Mouse (Mus musculus) liver, embryonic 16.5 days (tissue): ENCODE results near the gene Tarbp2. TPM values are rescaled to one million over a fixed set of nuclear protein-coding genes. Genes with fewer than 3 reads are reported as not detected.

Experiments used
- ATAC-seq: fragments of 200-750 bp; cut with Nextera tagmentation; 2 replicates; pipeline ENCODE4 v1.8.0; 2017; ENCODE audit warnings: low read depth, mild to moderate bottlenecking, moderate number of reproducible peaks, moderate library complexity
- H3K27ac ChIP-seq: fragments of 300-500 bp; sonication (generic); 2 replicates; pipeline ENCODE4 v1.5.1; 2014; ENCODE audit warnings: mild to moderate bottlenecking, low read length
- H3K27me3 ChIP-seq: fragments of 300-500 bp; sonication (generic); 2 replicates; pipeline ENCODE4 v1.6.1; 2014; ENCODE audit warnings: low read depth, low read length, mixed read lengths; ENCODE audit not compliant: control insufficient read depth, insufficient read depth
- H3K36me3 ChIP-seq: fragments of 300-500 bp; sonication (generic); 2 replicates; pipeline ENCODE4 v1.6.1; 2014; ENCODE audit warnings: mild to moderate bottlenecking; ENCODE audit not compliant: control insufficient read depth, insufficient read depth
- H3K4me1 ChIP-seq: fragments of 300-500 bp; sonication (generic); 2 replicates; pipeline ENCODE4 v1.6.1; 2014; ENCODE audit warnings: low read depth, low read length, mixed read lengths; ENCODE audit not compliant: control insufficient read depth
- H3K4me2 ChIP-seq: fragments of 300-500 bp; sonication (generic); 2 replicates; pipeline ENCODE4 v1.6.1; 2014; ENCODE audit warnings: low read depth, low read length, mixed read lengths
- H3K4me3 ChIP-seq: fragments of 300-500 bp; sonication (generic); 2 replicates; pipeline ENCODE4 v1.5.1; 2014; ENCODE audit warnings: low read depth, mild to moderate bottlenecking, low read length
- H3K9ac ChIP-seq: fragments of 300-500 bp; sonication (generic); 2 replicates; pipeline ENCODE4 v1.6.1; 2014; ENCODE audit warnings: low read depth, low read length
- H3K9me3 ChIP-seq: fragments of 300-500 bp; sonication (generic); replicated peaks from 2 replicates; pipeline ENCODE4 v1.6.1; 2016; ENCODE audit warnings: low read length; ENCODE audit not compliant: control insufficient read depth
- WGBS: fragments of 180-500 bp; shearing (Covaris S2); extraction: QIAGEN DNeasy Blood & Tissue Kit; methylation state at CpG from one replicate; pipeline ENCODE4 v1.1.7; 2014; ENCODE audit not compliant: insufficient replicate concordance; 5-methylcytosine and 5-hydroxymethylcytosine counted together
- polyA plus RNA-seq: library from polyadenylated mRNA; unstranded; fragments of >200 nt; fragmentation: Nextera tagmentation; extraction: Ambion mirVana; gene quantifications from 2 replicates; pipeline ENCODE4 v1.2.1, GENCODE M21; 2015

The Tarbp2 gene
- polyA plus RNA-seq, 1 experiment from 2014 or later, result 37.0 TPM

- no peaks in the 10 kb centered on the region for H3K9me3 ChIP-seq
- H3K27me3 ChIP-seq, result peaks cover 3% of the 10 kb centered on the region; the same call in 1 of the 2 replicates
- peak within 1 kb of the TSS; percentile 78 for H3K4me3 ChIP-seq
- peak within 1 kb of the TSS; percentile 98 for H3K4me2 ChIP-seq
- under 1% methylated on average over 38 of the region's 43 CpGs for WGBS
- H3K4me1 ChIP-seq, result peaks cover 29% of the 10 kb centered on the region
- peak within 1 kb of the TSS; percentile 76 for H3K27ac ChIP-seq
- H3K36me3 ChIP-seq, result no peaks in the 10 kb centered on the region
- ATAC-seq, result no peak
- peak within 1 kb of the TSS; percentile 69 for H3K9ac ChIP-seq
These were observed 1.1 kb upstream of the Tarbp2 start, which contains the start of gene Map3k12 for GRCm38 (mm10) chr15:102516728-102517404. Map3k12 (minus strand) TSS chr15:102517064.

DNA sequence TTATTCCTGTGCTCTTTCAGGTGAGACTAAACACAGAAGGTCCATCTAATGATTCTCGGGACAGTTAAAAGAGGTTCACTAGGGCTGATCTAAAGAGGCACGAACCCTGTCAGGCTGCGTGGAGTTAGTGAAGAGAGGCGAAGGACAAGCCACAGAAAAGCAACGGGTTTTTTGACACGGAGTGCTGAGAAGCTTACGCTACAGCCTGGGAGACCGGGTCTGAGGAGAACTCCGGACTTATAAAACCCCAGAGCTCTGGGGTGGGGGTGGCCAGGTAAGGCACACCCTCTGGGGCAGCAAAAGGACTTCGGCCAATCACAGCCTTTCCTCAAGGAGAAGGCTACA is 389 bp upstream of the Tarbp2 start:
- Histone ChIP-seq H3K36me3 (peaks cover 6% of the 10 kb centered on the region; the same call in 1 of the 2 replicates), H3K27ac (peak overlapping the region; percentile 76), H3K4me2 (peak overlapping the region; percentile 98), H3K27me3 (peaks cover 3% of the 10 kb centered on the region; the same call in 1 of the 2 replicates), H3K4me1 (peaks cover 29% of the 10 kb centered on the region), H3K9me3 (no peaks in the 10 kb centered on the region), H3K9ac (peak overlapping the region; percentile 69), H3K4me3 (peak overlapping the region; percentile 78)
- WGBS, result 0% methylated on average over 10 of the region's 10 CpGs
- no peak for ATAC-seq

DNA sequence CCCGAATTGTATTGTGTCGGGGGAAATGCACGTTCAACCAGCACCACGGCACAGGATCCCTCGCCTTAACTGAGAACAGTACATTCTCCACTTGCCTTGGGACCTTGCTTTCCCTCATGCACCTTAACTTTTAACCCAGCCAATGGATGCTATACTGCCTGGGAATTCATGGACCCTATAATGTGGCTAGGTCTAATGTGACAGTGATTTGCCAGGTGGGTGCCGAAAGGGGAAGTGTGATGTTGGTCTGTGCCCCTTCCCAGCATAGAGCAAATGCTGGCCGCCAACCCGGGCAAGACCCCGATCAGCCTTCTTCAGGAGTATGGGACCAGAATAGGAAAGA is 838 bp downstream of the Tarbp2 start:
- H3K27me3 ChIP-seq, result peaks cover 3% of the 10 kb centered on the region; the same call in 1 of the 2 replicates
- no peak for ATAC-seq
- peaks cover 29% of the 10 kb centered on the region for H3K4me1 ChIP-seq
- H3K9ac ChIP-seq, result peak overlapping the region; percentile 89
- peak overlapping the region; percentile 97 for H3K27ac ChIP-seq
- peaks cover 8% of the 10 kb centered on the region for H3K36me3 ChIP-seq
- H3K4me3 ChIP-seq, result peak overlapping the region; percentile 78
- no peaks in the 10 kb centered on the region for H3K9me3 ChIP-seq
- 2% methylated on average over 9 of the region's 9 CpGs for WGBS
- peak overlapping the region; percentile 97 for H3K4me2 ChIP-seq

GRCm38 (mm10) chr15:102519211-102520141 is 1.5 kb downstream of the Tarbp2 start:
- 31% methylated on average over 15 of the region's 17 CpGs for WGBS
- peaks cover 3% of the 10 kb centered on the region; the same call in 1 of the 2 replicates for H3K27me3 ChIP-seq
- peak overlapping the region; percentile 89 for H3K9ac ChIP-seq
- no peaks in the 10 kb centered on the region for H3K9me3 ChIP-seq
- H3K4me2 ChIP-seq, result peak overlapping the region; percentile 97
- peak overlapping the region; percentile 78 for H3K4me3 ChIP-seq
- H3K4me1 ChIP-seq, result peaks cover 29% of the 10 kb centered on the region
- H3K27ac ChIP-seq, result peak overlapping the region; percentile 97
- H3K36me3 ChIP-seq, result peaks cover 11% of the 10 kb centered on the region
- ATAC-seq, result no peak

DNA sequence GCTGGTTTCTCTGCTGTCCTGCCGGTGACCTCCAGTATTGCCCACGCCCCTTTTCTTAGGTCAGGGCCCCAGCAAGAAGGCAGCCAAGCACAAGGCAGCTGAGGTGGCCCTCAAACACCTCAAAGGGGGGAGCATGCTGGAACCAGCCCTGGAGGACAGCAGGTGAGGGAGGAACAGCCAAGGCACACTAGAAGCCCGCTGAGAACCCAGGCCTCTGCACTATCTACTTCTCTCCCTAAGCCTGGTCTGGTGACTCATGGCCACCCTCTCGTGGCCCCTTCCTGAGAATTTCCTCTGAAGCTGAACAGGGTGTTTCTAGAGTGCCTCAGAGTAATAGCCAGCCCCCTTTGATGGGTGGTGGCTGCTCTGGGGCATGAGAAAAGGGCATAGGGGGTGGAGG is 2.4 kb downstream of the Tarbp2 start:
- no peak overlapping the region for H3K27ac ChIP-seq
- no peak overlapping the region for H3K4me3 ChIP-seq

GRCm38 (mm10) chr15:102521480-102521879 is 3.5 kb downstream of the Tarbp2 start:
- peaks cover 25% of the 10 kb centered on the region for H3K4me1 ChIP-seq
- H3K4me2 ChIP-seq, result no peak overlapping the region
- 57% methylated on average over 4 of the region's 4 CpGs for WGBS
- H3K9me3 ChIP-seq, result no peaks in the 10 kb centered on the region
- H3K27me3 ChIP-seq, result no peaks in the 10 kb centered on the region
- no peak overlapping the region for H3K27ac ChIP-seq
- H3K4me3 ChIP-seq, result no peak overlapping the region
- H3K36me3 ChIP-seq, result peaks cover 11% of the 10 kb centered on the region
- no peak for ATAC-seq
- H3K9ac ChIP-seq, result no peak overlapping the region

More for the DNA sequence above, 2.4 kb downstream of the Tarbp2 start:
- H3K36me3 ChIP-seq, result peaks cover 11% of the 10 kb centered on the region
- peaks cover 29% of the 10 kb centered on the region for H3K4me1 ChIP-seq
- no peak for ATAC-seq
- no peaks in the 10 kb centered on the region for H3K9me3 ChIP-seq
- H3K4me2 ChIP-seq, result no peak overlapping the region
- H3K27me3 ChIP-seq, result peaks cover 3% of the 10 kb centered on the region; the same call in 1 of the 2 replicates
- 35% methylated on average over 4 of the region's 4 CpGs for WGBS
- no peak overlapping the region for H3K9ac ChIP-seq

DNA sequence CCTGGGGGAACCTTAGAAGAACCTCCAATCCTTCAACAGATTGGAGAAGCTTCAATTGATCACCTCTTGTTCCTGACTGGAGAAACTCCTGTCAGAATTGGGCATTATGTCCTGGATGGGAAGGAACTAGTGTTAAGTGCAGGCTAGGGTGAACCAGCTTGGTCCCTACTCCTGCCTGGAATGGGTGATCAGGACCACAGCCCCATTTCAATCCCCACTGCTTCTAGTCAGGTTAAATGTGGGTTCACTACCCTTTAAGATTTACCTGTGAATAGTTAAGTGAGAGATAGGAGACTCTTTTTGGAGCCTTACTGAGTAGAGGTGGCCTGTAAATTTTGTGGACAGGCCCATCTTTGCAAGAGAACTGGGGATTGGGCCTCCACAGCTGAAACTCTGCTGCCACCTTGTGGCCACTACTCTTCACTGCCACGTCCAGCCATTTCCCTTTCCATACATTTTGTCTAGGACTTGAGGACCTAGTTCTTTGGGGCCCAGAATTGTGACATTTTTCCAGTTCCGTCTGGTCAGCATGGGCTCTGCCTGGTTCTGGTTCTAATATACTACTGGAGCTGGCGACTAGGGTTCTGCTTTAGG is 7.0 kb downstream of the Tarbp2 start, which contains the start of gene Npff:
Npff (minus strand) TSS at position 51 of the 594 bp plus-strand sequence.
- H3K4me3 ChIP-seq, result no peak within 1 kb of the TSS
- no peaks in the 10 kb centered on the region for H3K27me3 ChIP-seq
- H3K27ac ChIP-seq, result no peak within 1 kb of the TSS
- no peak within 1 kb of the TSS for H3K9ac ChIP-seq
- peaks cover 22% of the 10 kb centered on the region for H3K36me3 ChIP-seq
- no peak for ATAC-seq
- WGBS, result 9% methylated on average over 3 of the region's 3 CpGs
- peaks cover 9% of the 10 kb centered on the region for H3K4me1 ChIP-seq
- no peak within 1 kb of the TSS for H3K4me2 ChIP-seq
- no peaks in the 10 kb centered on the region for H3K9me3 ChIP-seq

GRCm38 (mm10) chr15:102526111-102527002 is 8.4 kb downstream of the Tarbp2 start:
- Histone ChIP-seq H3K4me2 (no peak overlapping the region), H3K4me3 (no peak overlapping the region), H3K27me3 (no peaks in the 10 kb centered on the region), H3K27ac (no peak overlapping the region), H3K4me1 (no peaks in the 10 kb centered on the region), H3K36me3 (peaks cover 22% of the 10 kb centered on the region), H3K9ac (no peak overlapping the region), H3K9me3 (no peaks in the 10 kb centered on the region)
- ATAC-seq, result no peak
- whole genome bisulfite sequencing, result 75% methylated on average over 6 of the region's 6 CpGs
